Mouse (Mus musculus): Measurements from ENCODE around the gene Nde1. TPM values are rescaled to one million over a fixed set of nuclear protein-coding genes. Genes with fewer than 3 reads are reported as not detected.

Gene Nde1
- 33.4 and 41.1 TPM in 2 replicates for polyA plus RNA-seq (2015; fragmentation: Nextera tagmentation; extraction: Ambion mirVana)

GRCm38 (mm10) chr16:14162988-14163416 lies at the start of gene Nde1, which contains the start of gene Marf1:
Gene Nde1 (plus strand): TSS chr16:14163275.
Gene Marf1 (minus strand): TSS chr16:14163351.

MicroRNAs encoded within 50 kb of the gene (microRNA counts, 519-probe panel; counts per million panel counts)
- 3,468 counts per million, percentile 58 among the panel's probes with 10 or more counts for microRNA mmu-miR-484

Small RNA genes within 50 kb of the gene (microRNA-seq; reads per million reads assigned to microRNA genes)
- gene Gm27671 (not detected), gene Mir484 (2,861 reads per million, percentile 84 among the genes with 10 or more reads in this experiment)

Other genes with a start within 250 kb of the Nde1 start
- 0.06 and 0.29 TPM in 2 replicates for gene 2900011O08Rik, start 176.7 kb upstream of the Nde1 start, polyA plus RNA-seq (2015; fragmentation: Nextera tagmentation; extraction: Ambion mirVana)
- not detected in 2 replicates for gene Ifitm7, start 176.4 kb upstream of the Nde1 start, polyA plus RNA-seq (2015; fragmentation: Nextera tagmentation; extraction: Ambion mirVana)
- 5.9 and 6.6 TPM in 2 replicates for gene Marf1, start 76 bp downstream of the Nde1 start, polyA plus RNA-seq (2015; fragmentation: Nextera tagmentation; extraction: Ambion mirVana)
- gene Myh11, start 128.1 kb downstream of the Nde1 start, polyA plus RNA-seq (2015; fragmentation: Nextera tagmentation; extraction: Ambion mirVana): 1,910 and 2,291 TPM in 2 replicates
- gene Fopnl, start 154.1 kb downstream of the Nde1 start, polyA plus RNA-seq (2015; fragmentation: Nextera tagmentation; extraction: Ambion mirVana): 133 and 141 TPM in 2 replicates
- 13.4 and 14.0 TPM in 2 replicates for gene Abcc1, start 198.3 kb downstream of the Nde1 start, polyA plus RNA-seq (2015; fragmentation: Nextera tagmentation; extraction: Ambion mirVana)